Mouse (Mus musculus) kidney, postnatal 36 days (tissue): Measurements from ENCODE around the gene Cast.
A peak's percentile ranks its signal among the peaks of the same experiment; 100 is the strongest.

Source experiments
- DNase-seq, 2 experiments: peaks; one replicate each; pipeline ENCODE4 v3.0.0; 2021 to 2022; ENCODE audit warnings: mixed read lengths in 2 of 2

Cast gene

DNA sequence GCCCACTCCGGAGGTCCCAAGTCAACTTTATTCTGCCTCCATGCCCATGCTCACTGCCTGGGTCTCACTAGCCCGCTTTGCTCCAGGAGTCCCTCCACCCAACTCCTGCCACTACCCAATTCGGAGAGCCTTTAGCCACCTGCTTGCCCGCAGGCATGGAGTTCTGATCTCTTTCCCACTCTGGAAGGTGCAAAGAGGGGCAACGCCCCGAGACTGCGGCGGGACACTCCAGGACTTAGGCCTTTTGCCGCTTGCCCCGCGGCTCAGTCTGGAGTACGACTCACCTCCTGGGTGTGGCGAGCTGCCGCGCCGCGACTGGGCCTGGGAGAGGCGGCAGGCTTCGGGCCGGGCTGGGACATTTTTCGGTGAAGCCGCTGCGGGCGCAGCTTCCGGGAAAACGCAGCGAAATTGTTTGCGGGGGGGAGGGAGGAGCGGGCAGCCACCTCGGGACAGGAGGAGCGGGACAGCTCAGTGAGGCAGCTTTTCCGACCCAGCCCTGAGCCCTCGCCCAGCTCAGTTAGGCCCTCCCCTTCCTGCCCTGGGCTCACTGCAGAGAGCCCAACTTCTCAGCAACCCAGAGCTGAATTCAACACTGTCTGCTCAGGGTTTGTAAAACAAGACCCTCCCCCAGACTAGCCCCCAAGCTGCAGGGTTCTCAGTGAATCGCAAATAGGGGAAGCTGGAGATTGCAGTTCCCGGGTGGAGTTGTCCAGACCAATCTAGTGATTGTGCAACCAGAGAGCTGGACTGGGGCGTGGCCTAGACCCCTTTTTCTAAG, at the start of gene Cast:
Cast (minus strand) TSS at position 659 of the 778 bp plus-strand sequence.
- peak; percentile 51 to 74 for DNase-seq

DNA sequence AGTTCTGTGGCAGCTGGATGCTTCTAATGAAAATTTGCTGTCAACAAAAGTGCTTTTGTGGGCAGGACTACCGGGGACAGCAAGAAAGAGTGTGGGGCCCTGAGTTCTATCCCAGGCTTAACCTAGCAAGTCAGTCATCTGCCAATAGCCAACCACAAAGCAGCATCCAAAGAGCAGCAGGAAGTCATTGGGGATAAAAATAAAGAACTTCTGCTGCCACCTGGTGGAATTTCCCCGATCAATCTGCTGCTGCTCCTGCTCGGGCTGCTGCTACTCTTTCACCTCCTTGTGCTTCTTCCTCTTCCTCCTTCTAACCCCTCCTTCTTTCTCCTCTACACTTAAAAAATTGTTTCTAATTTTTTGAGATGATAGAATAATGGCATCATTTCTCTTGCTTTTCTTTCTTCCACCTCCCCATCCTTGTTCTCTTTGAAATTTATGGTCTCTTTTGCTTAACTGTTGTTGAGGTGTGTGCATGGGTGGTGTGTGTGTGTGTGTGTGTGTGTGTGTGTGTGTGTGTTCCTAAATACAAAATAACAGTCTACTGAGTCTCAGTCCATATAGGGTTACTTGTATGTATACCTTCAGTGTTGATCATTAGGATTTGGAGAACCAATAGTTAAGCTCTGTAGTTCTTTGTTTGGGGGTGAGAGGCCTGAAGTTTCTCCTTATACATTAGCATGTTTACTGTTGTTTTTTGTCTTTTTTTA, 45.9 kb upstream of the Cast start:
- DNase-seq: peak; percentile 78 to 86

DNA sequence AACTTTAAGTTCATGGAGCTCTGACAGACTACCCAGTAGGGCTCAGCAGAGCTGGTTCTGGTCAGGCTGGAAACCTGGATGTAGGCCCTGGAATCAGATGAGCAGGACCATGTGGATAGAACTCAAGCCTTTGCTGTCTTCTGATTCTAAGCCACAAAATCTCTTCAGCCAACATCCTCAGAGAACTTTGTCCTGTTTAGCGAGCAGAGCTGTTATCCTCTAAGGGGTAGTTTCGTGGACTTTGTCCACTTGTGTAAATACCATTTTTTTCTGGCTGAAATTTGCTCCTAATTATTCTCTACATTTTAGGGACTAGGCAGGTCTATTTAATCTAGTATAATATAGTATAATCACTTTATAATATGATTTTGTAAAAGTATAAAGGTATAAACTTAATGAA, 42.2 kb upstream of the Cast start:
- peak in 1 of 2 experiments; percentile 1 for DNase-seq

DNA sequence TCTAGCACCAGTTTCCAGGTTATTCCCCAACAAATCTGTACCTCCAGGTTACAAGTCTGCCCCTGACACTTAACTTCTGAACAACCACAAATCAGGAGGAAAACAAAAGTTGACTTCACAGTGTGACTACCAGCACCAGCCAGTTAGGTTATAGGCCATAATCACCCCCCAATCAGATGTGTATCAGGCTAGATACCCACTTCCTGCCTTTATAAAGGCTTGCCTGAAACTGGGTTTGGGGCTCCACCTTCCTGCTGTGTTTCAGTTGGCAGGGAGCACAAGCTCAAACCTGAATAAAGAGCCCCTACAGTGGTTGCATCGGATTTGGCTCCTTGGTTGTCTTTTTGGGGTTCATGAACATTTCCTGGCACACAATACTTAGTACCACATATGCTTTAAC, 37.3 kb upstream of the Cast start:
- no peak for DNase-seq

DNA sequence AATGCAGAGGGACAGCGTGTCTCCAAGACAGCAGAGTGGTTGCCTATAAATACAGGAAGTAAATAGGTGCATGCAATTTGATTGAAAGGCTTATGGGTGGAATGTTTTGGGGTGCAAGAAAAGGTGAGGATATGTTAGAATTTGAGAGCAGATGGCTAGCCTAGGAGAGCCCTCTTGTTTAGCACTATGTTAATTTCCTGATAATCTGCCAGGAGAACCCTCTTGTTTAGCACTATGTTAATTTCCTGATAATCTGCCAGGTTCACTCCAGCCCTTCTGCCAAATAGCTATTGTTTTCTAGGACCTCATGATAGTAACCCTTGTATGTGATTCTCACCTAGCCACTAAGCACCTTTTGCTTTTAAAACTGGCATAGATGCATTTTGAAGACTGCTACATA, 25.9 kb upstream of the Cast start:
- no peak for DNase-seq

DNA sequence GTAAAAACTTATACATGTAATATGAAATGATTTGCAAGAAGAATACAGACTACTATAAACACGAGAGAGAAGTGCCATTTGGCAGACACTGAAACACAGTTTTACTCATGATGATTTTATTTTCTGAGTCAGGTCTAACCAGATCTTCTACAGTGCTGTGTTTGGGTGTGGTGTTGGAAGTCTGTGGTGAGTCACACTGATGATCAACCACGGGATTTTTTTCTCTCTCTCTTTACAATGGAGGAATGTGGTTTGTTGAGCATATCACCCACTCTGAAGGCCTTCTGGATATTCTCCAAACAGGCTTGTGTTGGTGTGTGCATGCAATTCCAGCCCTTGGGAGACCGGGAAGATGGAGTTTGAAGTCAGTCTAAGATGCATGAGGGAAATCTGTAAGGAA, 13.5 kb upstream of the Cast start:
- no peak for DNase-seq

DNA sequence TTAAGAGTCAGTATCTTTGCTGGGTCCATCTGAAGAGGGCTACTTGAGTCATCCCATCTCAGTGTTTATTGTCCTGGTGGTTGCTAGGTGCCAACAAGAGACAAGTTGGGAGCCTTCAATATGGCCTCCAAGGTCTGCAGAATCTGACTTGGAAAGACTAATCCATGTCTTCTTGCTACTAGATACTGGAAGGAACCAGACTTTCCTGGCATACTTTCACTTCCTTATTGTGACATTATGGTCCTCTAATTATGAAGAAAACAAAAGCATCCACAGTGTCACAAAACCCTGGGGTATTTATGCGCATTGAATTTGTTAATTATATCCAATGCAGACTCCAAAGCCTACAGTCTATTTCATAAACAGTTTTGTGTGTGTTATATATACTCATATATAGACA, 7.1 kb upstream of the Cast start:
- no peak for DNase-seq

DNA sequence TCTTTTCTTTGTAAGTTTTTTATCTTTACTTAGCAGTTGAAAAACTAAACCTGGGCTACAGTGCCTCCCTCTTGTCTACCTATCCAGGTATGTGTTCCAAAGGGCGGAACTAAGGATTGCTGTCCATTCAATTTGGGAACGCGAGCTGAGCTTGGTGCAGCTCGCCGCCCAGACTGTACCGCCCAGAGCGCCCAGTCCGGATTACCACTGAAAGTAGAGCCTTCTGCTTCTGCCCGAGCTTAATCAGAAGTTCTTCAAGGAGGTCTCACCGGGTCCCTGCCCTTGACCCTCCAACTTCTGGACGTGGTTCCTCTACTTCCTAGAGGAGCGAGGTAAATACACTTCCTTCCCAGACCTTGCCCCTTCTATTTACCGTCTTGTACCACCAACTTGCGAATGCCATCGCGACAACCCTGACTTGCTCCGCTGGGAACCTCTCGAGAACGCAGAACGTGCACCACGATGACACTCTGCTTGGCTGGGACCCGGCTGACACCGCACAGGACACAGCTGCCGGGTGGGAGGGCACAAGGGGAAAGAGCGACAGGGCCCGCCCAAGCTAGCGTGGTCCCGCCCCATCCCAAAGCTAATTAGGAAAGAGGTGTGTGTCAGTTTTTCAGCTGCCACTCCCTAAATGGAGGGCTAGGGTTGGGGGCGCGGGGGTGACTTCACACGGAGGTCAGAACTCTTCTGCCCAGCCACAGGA, 1.0 kb downstream of the Cast start:
- peak; percentile 78 to 87 for DNase-seq

DNA sequence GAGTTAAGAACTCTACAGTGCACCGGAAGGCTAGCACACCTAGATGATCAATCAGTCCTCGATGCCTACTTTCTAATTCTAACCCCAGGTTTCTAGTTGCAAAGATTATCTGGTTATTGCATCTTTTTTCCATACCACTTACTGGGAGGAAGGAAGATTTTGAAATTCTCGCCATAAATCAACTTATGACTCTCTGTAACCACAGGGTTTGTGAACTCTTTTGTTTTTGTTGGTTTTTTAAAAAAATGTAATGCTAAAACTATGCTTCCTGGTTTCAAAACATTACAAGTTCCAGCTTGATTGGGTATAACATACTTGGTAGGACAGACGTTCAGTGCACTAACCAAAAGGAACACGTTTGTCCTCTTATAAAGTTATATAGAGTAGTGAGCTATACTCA, 1.7 kb downstream of the Cast start:
- no peak for DNase-seq

DNA sequence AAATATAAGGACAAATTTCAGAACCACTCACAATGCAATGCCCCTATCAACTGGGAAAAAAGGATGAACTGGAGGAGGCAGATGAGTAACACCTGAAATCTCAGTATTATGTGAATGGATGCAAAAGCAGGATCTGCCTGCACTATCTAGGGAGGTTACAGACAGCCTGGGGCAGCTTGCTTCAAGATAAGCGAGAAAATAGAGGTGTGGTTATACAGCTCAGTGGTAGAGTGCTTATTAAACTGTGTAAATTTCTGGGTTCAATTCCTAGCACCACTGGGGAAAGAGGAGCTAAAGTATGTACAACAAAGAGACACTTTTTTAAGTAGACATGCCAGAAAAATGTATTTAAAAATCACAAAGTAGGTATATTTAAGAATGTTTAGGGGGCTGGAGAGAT, 14.2 kb downstream of the Cast start:
- no peak for DNase-seq

DNA sequence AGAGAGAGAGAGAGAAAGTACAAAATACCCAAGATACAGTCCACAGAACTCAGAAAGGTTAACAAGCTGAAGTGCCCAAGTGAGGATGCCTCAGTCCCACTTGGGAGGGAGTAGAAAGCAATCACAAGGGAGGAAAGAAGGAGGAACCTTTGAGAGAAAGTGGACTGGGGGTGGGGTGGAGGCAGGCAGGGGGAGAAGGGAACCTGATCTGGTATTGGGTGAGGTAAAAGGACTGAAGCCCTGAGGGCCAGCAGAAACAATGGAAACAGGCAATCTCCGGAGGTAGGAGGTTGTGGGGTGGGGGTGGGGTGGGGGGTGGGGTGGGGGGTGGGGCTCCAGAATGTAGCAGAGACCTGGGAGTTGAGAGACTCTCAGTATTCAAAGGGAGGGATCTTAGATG, 20.9 kb downstream of the Cast start:
- DNase-seq: no peak

DNA sequence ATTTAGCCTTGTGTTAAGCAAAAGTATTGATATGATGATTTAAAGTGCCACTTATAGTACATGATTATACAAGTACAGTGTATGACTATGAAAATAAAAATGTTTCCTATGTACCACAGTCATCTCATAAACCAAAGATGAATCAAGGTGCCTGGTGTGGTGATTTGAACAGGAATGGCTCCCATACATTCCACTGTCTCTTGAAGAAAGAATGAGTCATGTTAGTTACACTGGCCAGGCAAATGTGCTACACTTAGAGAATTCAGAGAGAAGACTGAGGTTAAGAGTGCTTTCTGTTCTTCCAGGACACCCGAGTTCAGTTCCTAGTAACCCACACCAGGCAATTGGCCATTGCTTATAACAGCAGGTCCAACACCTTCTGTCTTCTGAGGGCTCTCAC, 36.5 kb downstream of the Cast start:
- DNase-seq: no peak

DNA sequence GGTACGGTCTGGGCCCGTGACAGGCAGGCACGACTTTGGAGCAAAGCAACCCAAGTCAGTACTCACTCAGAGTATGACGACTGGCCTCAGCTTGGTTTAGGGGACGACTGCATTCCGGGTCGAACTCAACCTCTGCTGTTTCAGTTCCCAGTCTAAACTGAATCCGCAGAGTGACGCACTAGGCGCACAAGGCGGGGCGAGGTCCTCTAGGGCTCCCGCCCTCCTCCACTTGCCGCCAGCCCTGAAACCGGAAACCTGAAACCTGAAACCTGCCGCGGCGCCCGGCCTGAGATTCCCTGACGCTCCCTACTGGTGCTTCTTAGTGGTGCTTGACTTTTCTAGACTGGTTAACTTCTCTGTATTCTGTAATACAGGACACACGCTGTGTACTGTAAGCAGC, 38.1 kb downstream of the Cast start:
- peak; percentile 95 for DNase-seq

DNA sequence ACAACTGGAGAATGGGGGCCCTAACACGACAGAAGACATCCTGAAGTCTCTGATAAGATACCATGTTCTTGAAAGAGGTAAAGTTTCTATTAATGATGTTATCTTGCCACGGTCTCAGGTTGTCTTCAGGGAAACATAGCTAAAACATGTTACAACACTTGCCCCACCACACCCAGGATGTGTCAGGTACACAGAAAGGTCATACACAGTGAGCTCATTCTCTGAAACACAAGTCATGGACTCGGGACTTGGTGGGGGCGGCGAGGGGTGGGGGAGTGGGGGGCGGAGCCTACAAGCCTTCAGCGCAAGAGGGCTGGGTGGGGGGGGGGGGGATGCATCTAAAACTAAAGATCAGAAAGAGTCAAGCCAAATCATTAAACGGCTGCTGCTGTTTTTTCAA, 38.7 kb downstream of the Cast start:
- peak in 1 of 2 experiments; percentile 1 for DNase-seq

DNA sequence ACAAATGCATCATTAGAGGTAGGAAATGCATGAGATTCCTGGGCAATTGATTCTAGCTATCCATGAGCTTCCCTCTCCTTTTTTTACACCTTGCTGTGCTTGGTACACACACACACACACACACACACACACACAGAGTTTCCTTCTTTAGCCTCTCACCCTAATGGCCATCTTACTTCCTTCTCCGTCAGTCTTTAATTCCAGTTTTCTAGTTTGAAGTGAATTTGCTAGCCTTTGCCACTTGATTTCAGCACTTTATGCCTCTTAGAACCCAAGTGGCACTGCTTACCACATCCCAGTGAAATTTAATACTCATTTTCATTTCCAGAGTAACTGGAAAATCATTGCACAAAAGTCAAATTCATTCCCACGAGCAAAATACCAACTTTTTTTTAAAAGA, 41.4 kb downstream of the Cast start:
- DNase-seq: no peak

DNA sequence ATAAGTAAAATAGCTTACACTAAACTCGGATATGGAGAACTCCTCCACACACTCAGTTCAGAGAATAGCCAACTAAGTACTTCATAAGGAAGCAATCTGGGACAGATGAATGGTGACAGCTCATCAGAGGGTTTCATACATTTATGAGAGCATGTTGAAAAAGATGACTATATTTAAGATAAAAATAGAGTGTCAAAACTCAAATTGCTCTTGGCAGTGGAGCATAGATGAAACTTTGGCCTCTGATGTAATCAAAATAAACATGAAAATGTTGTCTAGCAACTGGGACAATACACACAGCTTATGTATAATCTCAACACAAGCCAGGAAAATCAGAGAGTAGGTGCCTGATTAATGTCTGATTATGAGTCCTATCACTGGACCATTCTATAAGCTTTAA, 45.9 kb downstream of the Cast start:
- no peak for DNase-seq

DNA sequence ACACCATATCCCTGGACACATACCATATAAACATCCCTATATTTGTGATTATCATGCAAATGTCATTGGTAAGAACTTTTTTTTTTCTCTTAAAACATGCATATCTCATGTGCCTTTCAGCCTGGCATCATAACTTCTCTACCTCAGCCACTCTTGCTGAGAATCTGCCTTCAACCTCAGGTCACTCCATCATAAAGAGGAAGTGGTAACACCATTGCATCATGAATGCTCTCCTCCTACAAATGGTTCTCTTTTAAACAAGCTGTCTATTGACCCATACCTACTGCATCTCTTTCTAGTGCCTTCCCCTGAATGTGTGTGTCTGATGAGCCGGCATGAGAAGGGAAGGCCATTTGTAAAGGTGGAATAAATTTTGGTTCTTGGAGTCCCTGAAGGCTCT, 49.5 kb downstream of the Cast start:
- no peak for DNase-seq

DNA sequence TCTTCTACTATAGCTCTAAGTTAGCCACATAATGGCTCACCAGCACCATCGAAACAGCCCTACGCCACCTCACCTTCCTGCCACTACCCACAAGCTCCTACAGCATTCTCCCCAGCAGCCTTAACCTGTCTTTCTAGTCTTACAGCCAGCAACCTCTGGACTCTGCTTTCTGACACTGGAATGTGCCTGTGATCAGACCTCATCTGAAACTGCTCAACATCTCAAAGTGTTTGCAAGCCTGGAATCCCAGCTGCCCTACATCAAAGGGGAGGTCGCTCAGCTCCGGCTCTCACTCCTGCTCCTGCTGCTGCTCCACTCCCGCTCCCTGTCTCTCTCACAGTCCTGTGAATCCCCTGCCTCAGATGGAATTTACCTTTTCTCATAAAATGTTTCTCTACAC, 65.4 kb downstream of the Cast start:
- peak in 1 of 2 experiments; percentile 5 for DNase-seq

DNA sequence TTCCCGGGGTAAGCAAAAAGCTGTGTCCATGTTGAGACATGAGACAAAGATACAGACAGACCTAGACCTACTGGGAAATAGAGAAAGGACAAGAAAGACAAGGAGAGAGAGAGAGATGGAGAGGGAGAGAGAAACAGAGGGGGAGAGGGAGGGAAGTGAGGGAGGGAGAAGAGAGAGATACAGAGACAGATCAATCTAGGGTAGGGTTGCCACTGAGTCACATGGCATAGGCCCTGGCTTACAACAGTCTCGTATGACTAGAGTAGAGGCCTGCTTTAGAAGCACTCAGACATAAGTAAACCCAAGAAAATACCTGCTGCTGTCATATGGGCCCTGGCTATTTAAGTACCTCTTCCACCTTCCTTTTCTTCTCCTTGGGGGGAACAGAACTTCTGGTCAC, 72.2 kb downstream of the Cast start:
- DNase-seq: no peak

DNA sequence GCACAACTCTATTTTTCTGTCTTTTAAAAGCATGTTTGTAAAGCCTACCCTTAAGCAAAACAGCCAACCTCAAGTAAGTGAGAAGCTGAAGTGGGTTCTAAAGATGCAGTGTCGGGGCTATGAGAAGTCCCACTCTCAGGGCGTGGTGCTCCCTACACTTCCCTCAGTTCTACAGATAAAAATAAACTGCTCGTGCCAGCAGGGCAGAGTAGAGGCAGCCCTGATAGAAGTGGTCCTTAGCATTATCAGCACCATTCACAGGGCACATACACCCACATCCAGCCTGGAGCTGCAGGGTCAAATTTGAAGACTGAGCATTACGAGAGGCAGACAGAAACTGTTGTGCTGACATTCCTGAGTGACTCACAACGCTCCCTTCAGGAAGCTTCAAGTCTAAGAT, 72.8 kb downstream of the Cast start:
- no peak for DNase-seq

DNA sequence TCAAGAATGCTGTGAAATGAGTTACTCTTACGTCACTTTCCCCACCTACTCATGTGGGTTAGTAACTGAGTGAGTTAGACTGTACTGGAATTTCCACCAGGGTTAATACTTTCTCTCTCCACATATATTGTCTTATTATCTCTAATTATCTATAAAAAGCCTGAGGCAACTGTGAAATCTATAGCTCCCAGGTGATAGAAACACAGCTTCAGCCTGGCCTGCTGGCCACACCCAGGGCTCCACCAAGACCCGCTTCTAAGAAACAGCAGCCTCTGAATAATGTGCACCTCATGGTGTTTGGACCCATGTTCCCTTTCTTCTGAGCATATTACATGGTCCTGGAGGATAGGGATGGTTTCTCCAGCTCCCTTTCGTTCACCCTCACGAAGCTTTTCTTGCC, 74.9 kb downstream of the Cast start:
- no peak for DNase-seq

DNA sequence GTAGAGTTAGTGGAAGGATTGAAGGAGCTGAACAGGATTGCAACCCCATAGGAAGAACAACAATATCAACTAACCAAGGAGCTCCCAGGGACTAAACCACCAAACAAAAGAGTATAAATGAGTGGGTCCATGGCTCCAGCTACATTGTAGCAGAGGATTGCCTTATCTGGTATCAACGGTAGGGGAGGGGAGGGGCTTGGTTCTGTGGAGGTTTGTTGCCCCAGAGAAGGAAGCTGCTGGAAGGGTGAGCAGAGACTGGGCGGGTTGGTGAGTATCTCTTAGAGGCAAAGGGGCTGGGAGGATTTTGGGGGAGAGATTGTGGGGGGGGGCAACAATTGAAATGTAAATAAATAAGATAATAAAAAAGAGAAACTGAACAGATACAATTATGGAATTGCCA, 89.6 kb downstream of the Cast start:
- no peak for DNase-seq

DNA sequence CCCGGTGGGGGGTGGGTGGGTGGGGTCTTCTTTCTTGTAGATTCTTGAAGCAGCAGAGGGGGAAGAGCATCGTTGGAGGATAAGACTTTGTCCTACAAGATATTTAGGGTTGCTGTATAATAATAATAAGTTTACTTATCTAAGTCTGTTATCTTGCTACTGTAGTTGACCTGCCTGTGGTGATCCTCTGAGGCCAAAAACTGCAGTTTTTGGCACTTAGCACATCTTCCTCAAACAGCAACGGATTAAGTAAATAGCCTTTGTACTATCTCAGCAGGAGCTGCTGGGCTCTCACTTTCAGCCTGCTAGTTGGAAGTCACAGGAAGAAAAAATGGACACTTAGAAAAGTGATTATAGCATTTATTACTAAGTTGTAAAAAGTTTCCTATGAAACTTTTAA, 112.4 kb downstream of the Cast start:
- no peak for DNase-seq
